In the genomic region with DNA sequence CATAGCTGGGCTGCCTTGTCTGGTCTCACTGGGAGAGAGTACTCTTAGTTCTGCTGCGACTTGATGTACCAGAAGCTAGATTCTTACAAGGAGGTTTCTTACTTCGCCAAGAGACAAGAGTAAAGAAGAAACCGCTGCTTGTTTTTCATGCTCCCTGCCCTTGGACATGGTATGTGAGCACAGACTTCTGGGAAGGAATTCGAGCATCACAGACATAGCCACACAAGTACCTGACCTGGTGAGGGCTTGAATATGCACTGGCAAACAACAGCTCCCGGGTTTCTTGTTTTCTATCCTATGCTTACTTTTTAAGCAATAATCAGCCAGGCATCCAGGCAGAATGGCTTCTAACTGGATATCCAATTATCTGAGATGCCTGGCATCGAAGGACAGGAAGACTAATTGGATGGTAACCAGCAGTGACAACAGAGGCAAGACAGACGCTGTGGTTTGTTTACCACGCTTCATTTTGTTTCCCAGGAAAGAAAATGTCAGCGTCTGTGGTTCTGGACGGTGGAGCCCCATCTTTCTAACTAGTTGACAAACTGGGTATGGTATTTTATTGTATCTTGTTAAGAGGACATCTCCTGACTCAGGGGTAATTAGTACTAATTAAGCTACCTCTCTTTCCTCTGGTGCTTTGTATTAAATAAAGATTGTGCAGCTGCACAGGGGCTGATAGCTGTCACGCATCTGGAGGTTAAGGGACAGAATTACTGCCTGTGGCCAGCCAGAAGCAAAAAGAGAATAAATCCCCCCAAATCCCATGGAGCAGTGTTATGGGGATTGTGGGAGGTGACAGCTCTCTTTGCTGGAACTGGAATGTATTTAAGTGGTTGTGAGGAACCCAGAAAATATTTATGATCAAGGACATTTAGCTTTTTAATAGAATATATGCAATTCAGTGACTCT, we compare ENCODE assay signal across 31 mouse cellular contexts. TPM values are rescaled to one million over a fixed set of nuclear protein-coding genes. Genes with fewer than 3 reads are reported as not detected.
DNase-seq lines count a peak whose midpoint lies in the region; ATAC-seq lines count a peak whose summit lies in the region.
"Had no signal": no experiment of that assay in that cellular context is flagged by ENCODE, and none has a peak within 500 bp of the region (broad histone marks: within the 10 kb centered on the region; RNA-seq: fewer than 3 reads in every experiment).

No protein-coding gene starts in this region.

- no peaks in the 10 kb centered on the region for H3K4me1 ChIP-seq in hindbrain, embryonic 12.5 days
- H3K4me1 ChIP-seq in hindbrain, embryonic 11.5 days (replicated peaks; ENCODE audit: control insufficient read depth, insufficient read depth, low read length): no peaks in the 10 kb centered on the region
- peaks cover 3% of the 10 kb centered on the region; the same call in 1 of the 2 replicates for H3K4me1 ChIP-seq in midbrain, embryonic 13.5 days (replicated peaks)
- H3K4me1 ChIP-seq in midbrain, embryonic 10.5 days: no peaks in the 10 kb centered on the region
- no peaks in the 10 kb centered on the region for H3K4me1 ChIP-seq in midbrain, embryonic 14.5 days (ENCODE audit: control insufficient read depth, insufficient read depth, low read length)
- H3K4me1 ChIP-seq: embryonic facial prominence, embryonic 13.5 days; heart, embryonic 13.5 days; hindbrain, embryonic 10.5 days; intestine, embryonic 15.5 days; liver, embryonic 12.5 days; stomach, embryonic 15.5 days had no signal

- no peak overlapping the region for H3K4me3 ChIP-seq in hindbrain, embryonic 12.5 days
- no peak overlapping the region for H3K4me3 ChIP-seq in hindbrain, embryonic 11.5 days (ENCODE audit: low read depth, low read length)
- no peak overlapping the region for H3K4me3 ChIP-seq in midbrain, embryonic 13.5 days (replicated peaks)
- H3K4me3 ChIP-seq in midbrain, embryonic 10.5 days: no peak overlapping the region
- no peak overlapping the region for H3K4me3 ChIP-seq in midbrain, embryonic 14.5 days (replicated peaks; ENCODE audit: low read depth, low read length)
- H3K4me3 ChIP-seq: embryonic facial prominence, embryonic 13.5 days; erythroblast, embryonic 14.5 days; forebrain, embryonic 13.5 days; heart, embryonic 13.5 days; hindbrain, embryonic 10.5 days; intestine, embryonic 15.5 days; liver, embryonic 12.5 days; stomach, embryonic 15.5 days had no signal

- no peak overlapping the region for H3K27ac ChIP-seq in hindbrain, embryonic 12.5 days
- H3K27ac ChIP-seq in hindbrain, embryonic 11.5 days (ENCODE audit: low read depth, low read length): no peak overlapping the region
- H3K27ac ChIP-seq in midbrain, embryonic 13.5 days: peak overlapping the region; percentile 4; the same call in 1 of the 2 replicates
- H3K27ac ChIP-seq in midbrain, embryonic 10.5 days (replicated peaks): no peak overlapping the region
- H3K27ac ChIP-seq in midbrain, embryonic 14.5 days (replicated peaks; ENCODE audit: low read depth, low read length): peak overlapping the region; percentile 28
- H3K27ac ChIP-seq: embryonic facial prominence, embryonic 13.5 days; forebrain, embryonic 13.5 days; heart, embryonic 13.5 days; hindbrain, embryonic 10.5 days; hindbrain, postnatal 0 days; intestine, embryonic 15.5 days; liver, embryonic 12.5 days; stomach, embryonic 15.5 days had no signal

- no peak overlapping the region for H3K9ac ChIP-seq in hindbrain, embryonic 12.5 days
- H3K9ac ChIP-seq in hindbrain, embryonic 11.5 days (ENCODE audit: low read depth, low read length): no peak overlapping the region
- H3K9ac ChIP-seq in midbrain, embryonic 13.5 days (replicated peaks): no peak overlapping the region
- no peak overlapping the region for H3K9ac ChIP-seq in midbrain, embryonic 14.5 days (replicated peaks; ENCODE audit: low read length)
- H3K9ac ChIP-seq: embryonic facial prominence, embryonic 13.5 days; forebrain, embryonic 13.5 days; heart, embryonic 13.5 days; intestine, embryonic 15.5 days; liver, embryonic 12.5 days; liver, postnatal 0 days; stomach, embryonic 15.5 days had no signal

- WGBS in hindbrain, embryonic 12.5 days: 77% methylated on average over 11 of the region's 11 CpGs
- 75% methylated on average over 11 of the region's 11 CpGs for whole genome bisulfite sequencing in hindbrain, embryonic 11.5 days
- 62% methylated on average over 11 of the region's 11 CpGs for WGBS in midbrain, embryonic 13.5 days
- WGBS in midbrain, embryonic 10.5 days: 80% methylated on average over 11 of the region's 11 CpGs
- WGBS in midbrain, embryonic 14.5 days: 57% methylated on average over 11 of the region's 11 CpGs

- no peaks in the 10 kb centered on the region for H3K36me3 ChIP-seq in hindbrain, embryonic 12.5 days
- H3K36me3 ChIP-seq in hindbrain, embryonic 11.5 days (ENCODE audit: control insufficient read depth, insufficient read depth, low read length): no peaks in the 10 kb centered on the region
- H3K36me3 ChIP-seq in midbrain, embryonic 13.5 days: no peaks in the 10 kb centered on the region
- H3K36me3 ChIP-seq in midbrain, embryonic 10.5 days: no peaks in the 10 kb centered on the region
- no peaks in the 10 kb centered on the region for H3K36me3 ChIP-seq in midbrain, embryonic 14.5 days (ENCODE audit: control insufficient read depth, insufficient read depth, low read length)
- H3K36me3 ChIP-seq: embryonic facial prominence, embryonic 13.5 days; heart, embryonic 13.5 days; hindbrain, embryonic 10.5 days; intestine, embryonic 15.5 days; liver, embryonic 12.5 days; stomach, embryonic 15.5 days had no signal

- H3K4me2 ChIP-seq in hindbrain, embryonic 12.5 days (replicated peaks): no peak overlapping the region
- no peak overlapping the region for H3K4me2 ChIP-seq in hindbrain, embryonic 11.5 days (replicated peaks; ENCODE audit: low read depth, low read length)
- H3K4me2 ChIP-seq in midbrain, embryonic 13.5 days (replicated peaks): no peak overlapping the region
- H3K4me2 ChIP-seq in midbrain, embryonic 14.5 days (ENCODE audit: low read length): no peak overlapping the region
- H3K4me2 ChIP-seq: embryonic facial prominence, embryonic 13.5 days; forebrain, embryonic 13.5 days; heart, embryonic 13.5 days; intestine, embryonic 15.5 days; liver, embryonic 12.5 days; stomach, embryonic 15.5 days had no signal

- H3K9me3 ChIP-seq in hindbrain, embryonic 12.5 days (replicated peaks): no peaks in the 10 kb centered on the region
- no peaks in the 10 kb centered on the region for H3K9me3 ChIP-seq in hindbrain, embryonic 11.5 days (ENCODE audit: control insufficient read depth, low read length)
- H3K9me3 ChIP-seq in midbrain, embryonic 13.5 days: no peaks in the 10 kb centered on the region
- H3K9me3 ChIP-seq in midbrain, embryonic 10.5 days (replicated peaks): no peaks in the 10 kb centered on the region
- H3K9me3 ChIP-seq in midbrain, embryonic 14.5 days (ENCODE audit: control insufficient read depth, low read length): no peaks in the 10 kb centered on the region
- H3K9me3 ChIP-seq: embryonic facial prominence, embryonic 13.5 days; forebrain, embryonic 13.5 days; heart, embryonic 13.5 days; hindbrain, embryonic 10.5 days; intestine, embryonic 15.5 days; liver, embryonic 12.5 days; stomach, embryonic 15.5 days had no signal

- peak; percentile 61; the same call in 1 of the 2 replicates for ATAC-seq in hindbrain, embryonic 12.5 days (ENCODE audit: low FRiP score)
- ATAC-seq in hindbrain, embryonic 11.5 days (ENCODE audit: low FRiP score): no peak
- peak; percentile 69; the same call in 1 of the 2 replicates for ATAC-seq in midbrain, embryonic 13.5 days
- peak; percentile 27; the same call in 1 of the 2 replicates for ATAC-seq in midbrain, embryonic 14.5 days (ENCODE audit: low FRiP score, low TSS enrichment)
- ATAC-seq: forebrain, embryonic 13.5 days; hindbrain, postnatal 0 days; intestine, embryonic 15.5 days; liver, embryonic 12.5 days; liver, postnatal 0 days had no signal

- no peaks in the 10 kb centered on the region for H3K27me3 ChIP-seq in hindbrain, embryonic 12.5 days
- no peaks in the 10 kb centered on the region for H3K27me3 ChIP-seq in hindbrain, embryonic 11.5 days (ENCODE audit: control insufficient read depth, insufficient read depth, low read length)
- H3K27me3 ChIP-seq in midbrain, embryonic 13.5 days: no peaks in the 10 kb centered on the region
- no peaks in the 10 kb centered on the region for H3K27me3 ChIP-seq in midbrain, embryonic 10.5 days (ENCODE audit: low read depth, poor library complexity, severe bottlenecking)
- no peaks in the 10 kb centered on the region for H3K27me3 ChIP-seq in midbrain, embryonic 14.5 days (ENCODE audit: control insufficient read depth, insufficient read depth, low read length)
- H3K27me3 ChIP-seq: embryonic facial prominence, embryonic 13.5 days; forebrain, embryonic 13.5 days; heart, embryonic 13.5 days; intestine, embryonic 15.5 days; liver, embryonic 12.5 days; stomach, embryonic 15.5 days had no signal

- DNase-seq in hindbrain, embryonic 11.5 days (ENCODE audit: low spot score): no peak
- no peak for DNase-seq in midbrain, embryonic 10.5 days (ENCODE audit: low spot score)
- DNase-seq in midbrain, embryonic 14.5 days: peak; percentile 49
- DNase-seq in retina, embryonic 14.5 days (ENCODE audit: low spot score): peak; percentile 85
- no peak for DNase-seq in heart, postnatal 4 days
- DNase-seq in adrenal gland, adult 2 months: no peak
- DNase-seq: adrenal gland, postnatal 10 days; B cell, adult 2 months; cerebellum, adult 11-12 months; cerebellum, adult 9-11 months; embryo, embryonic 11 days; heart, postnatal 10 days; kidney, adult 2 months; kidney, postnatal 36 days; layer of hippocampus, postnatal 36 days; left cerebral cortex, postnatal 4 days; liver, postnatal 0 days; lung, postnatal 36 days; right cerebral cortex, postnatal 25 days; thymus, postnatal 14 days had no signal

RNA-seq across cellular contexts. Expression of gene Rnf150, which starts 36.8 kb away (rescaled TPM):
- 2.4 and 2.5 TPM in 2 replicates for polyA plus RNA-seq in hindbrain, embryonic 12.5 days (2016; fragmentation: Nextera tagmentation; extraction: Ambion mirVana)
- polyA plus RNA-seq in hindbrain, embryonic 11.5 days (2014; fragmentation: Nextera tagmentation; extraction: Ambion mirVana): 2.3 and 2.4 TPM in 2 replicates
- 2.3 and 2.8 TPM in 2 replicates for polyA plus RNA-seq in midbrain, embryonic 13.5 days (2015; fragmentation: Nextera tagmentation; extraction: Ambion mirVana)
- 1.00 and 1.2 TPM in 2 replicates for polyA plus RNA-seq in midbrain, embryonic 10.5 days (2016; fragmentation: Nextera tagmentation; extraction: Ambion mirVana)
- polyA plus RNA-seq in midbrain, embryonic 14.5 days (2014; fragmentation: Nextera tagmentation; extraction: Ambion mirVana): 2.4 and 3.3 TPM in 2 replicates
- 1 to 10 TPM; 8.8 TPM for total RNA-seq in heart, postnatal 4 days (2021)
- 10 to 100 TPM; 13.5 to 14.8 TPM for total RNA-seq in adrenal gland, adult 2 months (2021)
- 2.8 and 3.4 TPM in 2 replicates for polyA plus RNA-seq in adrenal gland, adult 2 months (2012; rRNA removed)
- polyA plus RNA-seq: erythroblast, embryonic 14.5 days had no signal

RNA-seq across cellular contexts. Expression of gene Zfp330, which starts 52.4 kb away (rescaled TPM):
- 78.0 and 78.7 TPM in 2 replicates for polyA plus RNA-seq in hindbrain, embryonic 12.5 days (2016; fragmentation: Nextera tagmentation; extraction: Ambion mirVana)
- polyA plus RNA-seq in hindbrain, embryonic 11.5 days (2014; fragmentation: Nextera tagmentation; extraction: Ambion mirVana): 84.8 and 95.3 TPM in 2 replicates
- 80.6 and 82.0 TPM in 2 replicates for polyA plus RNA-seq in midbrain, embryonic 13.5 days (2015; fragmentation: Nextera tagmentation; extraction: Ambion mirVana)
- polyA plus RNA-seq in midbrain, embryonic 10.5 days (2016; fragmentation: Nextera tagmentation; extraction: Ambion mirVana): 73.0 and 81.6 TPM in 2 replicates
- polyA plus RNA-seq in midbrain, embryonic 14.5 days (2014; fragmentation: Nextera tagmentation; extraction: Ambion mirVana): 78.8 and 79.3 TPM in 2 replicates
- total RNA-seq in heart, postnatal 4 days (2021): 10 to 100 TPM; 28.9 to 29.1 TPM
- total RNA-seq in adrenal gland, adult 2 months (2021): 10 to 100 TPM; 32.6 to 33.4 TPM
- 2.6 and 4.3 TPM in 2 replicates for polyA plus RNA-seq in adrenal gland, adult 2 months (2012; rRNA removed)

Comparison
In these comparisons a context has a peak if more than half of its experiments do, and no peak if none do; other contexts are left out.
1. H3K27ac ChIP-seq: peak in midbrain, embryonic 13.5 days (single experiment) and midbrain, embryonic 14.5 days (single experiment); none in hindbrain, embryonic 12.5 days (single experiment), hindbrain, embryonic 11.5 days (single experiment) and midbrain, embryonic 10.5 days (single experiment).
2. DNase-seq: peak in midbrain, embryonic 14.5 days (single experiment) and retina, embryonic 14.5 days (single experiment); none in hindbrain, embryonic 11.5 days (single experiment), midbrain, embryonic 10.5 days (single experiment), heart, postnatal 4 days (single experiment) and adrenal gland, adult 2 months (single experiment).
3. RNA of gene Zfp330, which starts 52.4 kb away (polyA plus RNA-seq): 84.8 to 95.3 TPM in hindbrain, embryonic 11.5 days, 80.6 to 82.0 TPM in midbrain, embryonic 13.5 days, 78.8 to 79.3 TPM in midbrain, embryonic 14.5 days, 78.0 to 78.7 TPM in hindbrain, embryonic 12.5 days and 73.0 to 81.6 TPM in midbrain, embryonic 10.5 days; 2.6 to 4.3 TPM in adrenal gland, adult 2 months; every median in the first group is over 10 times any median in the second.